Comparison of ENCODE assay signal across 9 mouse cellular contexts in genomic region chr8:123126193-123126816, GRCm38 (mm10). TPM values are rescaled to one million over a fixed set of nuclear protein-coding genes. Genes with fewer than 3 reads are reported as not detected.
DNase-seq lines count a peak whose midpoint lies in the region; ATAC-seq and TF ChIP-seq lines count a peak whose summit lies in the region.
"Had no signal": no experiment of that assay in that cellular context is flagged by ENCODE, and none has a peak within 500 bp of the region (broad histone marks: within the 10 kb centered on the region; RNA-seq: fewer than 3 reads in every experiment).

No protein-coding gene starts in this region.

- H3K27ac ChIP-seq in heart, embryonic 13.5 days (replicated peaks): no peak overlapping the region
- H3K27ac ChIP-seq in ES-E14 (ENCODE audit: insufficient read depth, low read depth, low read length, poor library complexity, severe bottlenecking): no peak overlapping the region
- no peak overlapping the region for H3K27ac ChIP-seq in liver, embryonic 12.5 days
- no peak overlapping the region for H3K27ac ChIP-seq in stomach, embryonic 14.5 days (ENCODE audit: low read length)
- H3K27ac ChIP-seq: limb, embryonic 15.5 days had no signal

- H3K36me3 ChIP-seq in heart, embryonic 13.5 days: no peaks in the 10 kb centered on the region
- H3K36me3 ChIP-seq in ES-E14 (ENCODE audit: control insufficient read depth, insufficient read depth, low read length, poor library complexity, severe bottlenecking): no peaks in the 10 kb centered on the region
- no peaks in the 10 kb centered on the region for H3K36me3 ChIP-seq in liver, embryonic 12.5 days
- H3K36me3 ChIP-seq in stomach, embryonic 14.5 days (ENCODE audit: control insufficient read depth, insufficient read depth, low read length): no peaks in the 10 kb centered on the region
- H3K36me3 ChIP-seq: limb, embryonic 15.5 days had no signal

- in situ Hi-C loops in ES-E14 (cut with MboI; ENCODE audit: low sequenced_read_pairs in 2 of 2, unreplicated experiment in 2 of 2): no loop called here

- 8% methylated on average over 19 of the region's 19 CpGs for WGBS in heart, embryonic 13.5 days
- 11% methylated on average over 19 of the region's 19 CpGs for WGBS in liver, embryonic 12.5 days (ENCODE audit: insufficient replicate concordance)
- WGBS in stomach, embryonic 14.5 days: 9% methylated on average over 19 of the region's 19 CpGs

- H3K4me2 ChIP-seq in heart, embryonic 13.5 days: peak overlapping the region; percentile 30; the same call in 1 of the 2 replicates
- peak overlapping the region; percentile 36 for H3K4me2 ChIP-seq in liver, embryonic 12.5 days
- H3K4me2 ChIP-seq in stomach, embryonic 14.5 days (replicated peaks; ENCODE audit: low read depth, low read length): no peak overlapping the region; the same call in 1 of the 2 replicates
- H3K4me2 ChIP-seq: limb, embryonic 15.5 days had no signal

- H3K9me3 ChIP-seq in heart, embryonic 13.5 days: no peaks in the 10 kb centered on the region
- H3K9me3 ChIP-seq in ES-E14 (ENCODE audit: control insufficient read depth, insufficient read depth, low read depth, low read length): no peaks in the 10 kb centered on the region
- no peaks in the 10 kb centered on the region for H3K9me3 ChIP-seq in liver, embryonic 12.5 days (replicated peaks)
- no peaks in the 10 kb centered on the region for H3K9me3 ChIP-seq in stomach, embryonic 14.5 days (ENCODE audit: control insufficient read depth, low read depth, low read length)
- H3K9me3 ChIP-seq: limb, embryonic 15.5 days had no signal

- peaks cover 62% of the 10 kb centered on the region for H3K27me3 ChIP-seq in heart, embryonic 13.5 days (replicated peaks)
- peaks cover 85% of the 10 kb centered on the region for H3K27me3 ChIP-seq in liver, embryonic 12.5 days (replicated peaks)
- no peaks in the 10 kb centered on the region for H3K27me3 ChIP-seq in stomach, embryonic 14.5 days (ENCODE audit: control insufficient read depth, insufficient read depth, low read length)

- no peak overlapping the region for H3K9ac ChIP-seq in heart, embryonic 13.5 days
- no peak overlapping the region for H3K9ac ChIP-seq in ES-E14 (ENCODE audit: insufficient read depth, low read depth, low read length, poor library complexity, severe bottlenecking)
- H3K9ac ChIP-seq in liver, embryonic 12.5 days: no peak overlapping the region
- H3K9ac ChIP-seq in stomach, embryonic 14.5 days (replicated peaks; ENCODE audit: low read depth, low read length): no peak overlapping the region
- H3K9ac ChIP-seq: limb, embryonic 15.5 days had no signal

- DNase-seq in heart, adult 9 months (ENCODE audit: low spot score in 2 of 2): no peak
- DNase-seq in ES-E14 (ENCODE audit: low read depth, low spot score) (no peak), adipocyte (ENCODE audit: low spot score) (no peak)
- peak; percentile 56 for DNase-seq in heart, postnatal 4 days
- DNase-seq in cerebellum, postnatal 36 days: no peak

- ATAC-seq in heart, embryonic 13.5 days (ENCODE audit: extremely low read depth, insufficient number of reproducible peaks, low FRiP score, low TSS enrichment): no peak
- ATAC-seq in liver, embryonic 12.5 days: peak; percentile 74
- peak; percentile 76 for ATAC-seq in stomach, embryonic 14.5 days (ENCODE audit: insufficient number of reproducible peaks, insufficient read depth, low FRiP score, low read depth)

- no peak overlapping the region for H3K4me3 ChIP-seq in heart, embryonic 13.5 days
- H3K4me3 ChIP-seq in ES-E14 (ENCODE audit: insufficient read depth in 1 of 2, low read depth in 1 of 2, low read length in 2 of 2, poor library complexity in 1 of 2, severe bottlenecking in 1 of 2): peak overlapping the region; percentile 30 to 41; a peak in 2 of 4 replicates
- H3K4me3 ChIP-seq in liver, embryonic 12.5 days: 0 out of 2 replicates have a peak overlapping the region, but pooled peaks have one; percentile 3
- no peak overlapping the region for H3K4me3 ChIP-seq in stomach, embryonic 14.5 days (ENCODE audit: low read depth, low read length)
- H3K4me3 ChIP-seq: limb, embryonic 15.5 days had no signal

- peaks cover 15% of the 10 kb centered on the region for H3K4me1 ChIP-seq in heart, embryonic 13.5 days
- H3K4me1 ChIP-seq in ES-E14 (ENCODE audit: control insufficient read depth in 2 of 2, insufficient read depth in 2 of 2, low read length in 2 of 2, poor library complexity in 1 of 2): peaks cover 2 to 6% of the 10 kb centered on the region in 2 experiments; a peak in 1 of 4 replicates
- H3K4me1 ChIP-seq in liver, embryonic 12.5 days: peaks cover 9% of the 10 kb centered on the region
- peaks cover 3% of the 10 kb centered on the region; the same call in 1 of the 2 replicates for H3K4me1 ChIP-seq in stomach, embryonic 14.5 days (ENCODE audit: control insufficient read depth, insufficient read depth, low read length)

TF ChIP-seq in ES-E14, 5 proteins besides CTCF, POLR2A, EP300 and RAD21:
- no peak for TF ChIP-seq HCFC1 (IDR thresholded peaks at IDR 0.05; ENCODE audit: borderline replicate concordance, insufficient read depth, low read length)
- no peak for TF ChIP-seq ZC3H11A (IDR thresholded peaks at IDR 0.05; ENCODE audit: borderline replicate concordance, low read depth, low read length)

RNA-seq across cellular contexts. Expression of gene Cpne7, which starts 9.1 kb away (rescaled TPM):
- 0.19 and 0.24 TPM in 2 replicates for polyA plus RNA-seq in heart, embryonic 13.5 days (2015; fragmentation: Nextera tagmentation; extraction: Ambion mirVana)
- 1.8 and 4.9 TPM in 2 replicates for total RNA-seq in ES-E14 (2012; rRNA removed)
- total RNA-seq in heart, postnatal 4 days (2021): under 1 TPM; 0.14 to 0.16 TPM
- 2.8 and 2.9 TPM in 2 replicates for polyA plus RNA-seq in liver, embryonic 12.5 days (2016; fragmentation: Nextera tagmentation; extraction: Ambion mirVana)
- 0.56 and 1.2 TPM in 2 replicates for polyA plus RNA-seq in stomach, embryonic 14.5 days (2014; fragmentation: Nextera tagmentation; extraction: Ambion mirVana)

RNA-seq across cellular contexts. Expression of gene Rpl13, which starts 24.2 kb away (rescaled TPM):
- 938 and 957 TPM in 2 replicates for polyA plus RNA-seq in heart, embryonic 13.5 days (2015; fragmentation: Nextera tagmentation; extraction: Ambion mirVana)
- total RNA-seq in ES-E14 (2012; rRNA removed): 2,643 and 2,912 TPM in 2 replicates
- 100 to 1,000 TPM; 641 to 660 TPM for total RNA-seq in heart, postnatal 4 days (2021)
- 1,452 and 1,476 TPM in 2 replicates for polyA plus RNA-seq in liver, embryonic 12.5 days (2016; fragmentation: Nextera tagmentation; extraction: Ambion mirVana)
- polyA plus RNA-seq in stomach, embryonic 14.5 days (2014; fragmentation: Nextera tagmentation; extraction: Ambion mirVana): 1,772 and 1,775 TPM in 2 replicates

RNA-seq across cellular contexts. Expression of gene Sult5a1, which starts 31.8 kb away (rescaled TPM):
- 4.0 and 7.5 TPM in 2 replicates for polyA plus RNA-seq in heart, embryonic 13.5 days (2015; fragmentation: Nextera tagmentation; extraction: Ambion mirVana)
- 3.1 and 3.3 TPM in 2 replicates for total RNA-seq in ES-E14 (2012; rRNA removed)
- 1 to 10 TPM; 1.3 to 1.6 TPM for total RNA-seq in heart, postnatal 4 days (2021)
- polyA plus RNA-seq in liver, embryonic 12.5 days (2016; fragmentation: Nextera tagmentation; extraction: Ambion mirVana): 1.7 and 2.1 TPM in 2 replicates
- 20.4 and 23.9 TPM in 2 replicates for polyA plus RNA-seq in stomach, embryonic 14.5 days (2014; fragmentation: Nextera tagmentation; extraction: Ambion mirVana)

RNA-seq across cellular contexts. Expression of gene Dpep1, which starts 59.7 kb away (rescaled TPM):
- polyA plus RNA-seq in heart, embryonic 13.5 days (2015; fragmentation: Nextera tagmentation; extraction: Ambion mirVana): 2.5 and 3.3 TPM in 2 replicates
- not detected in 2 replicates for total RNA-seq in ES-E14 (2012; rRNA removed)
- 10 to 100 TPM in 1 of 2 experiments, 1 to 10 TPM in 1; 7.5 to 11.6 TPM for total RNA-seq in heart, postnatal 4 days (2021)
- polyA plus RNA-seq in liver, embryonic 12.5 days (2016; fragmentation: Nextera tagmentation; extraction: Ambion mirVana): 0.20 and 0.33 TPM in 2 replicates
- 1.1 and 1.7 TPM in 2 replicates for polyA plus RNA-seq in stomach, embryonic 14.5 days (2014; fragmentation: Nextera tagmentation; extraction: Ambion mirVana)

Comparison
In these comparisons a context has a peak if more than half of its experiments do, and no peak if none do; other contexts are left out.
1. H3K4me3 ChIP-seq: peak in ES-E14 (2 of 2) and liver, embryonic 12.5 days (single experiment); none in heart, embryonic 13.5 days (single experiment) and stomach, embryonic 14.5 days (single experiment).